Mouse (Mus musculus): Measurements from ENCODE around the gene B4galt1.
A peak's percentile ranks its signal among the peaks of the same experiment; 100 is the strongest.

GRCm38 (mm10) chr4:40849518-40849917, 4.3 kb downstream of the B4galt1 start:
- TF ChIP-seq CTCF (IDR thresholded peaks at IDR 0.05; ENCODE audit: low read depth) (peak; percentile 42; the same call in 1 of the 2 replicates), EP300 (IDR thresholded peaks at IDR 0.05; ENCODE audit: low read depth) (peak; percentile 93)
